Mouse (Mus musculus) spleen, adult 2 months (tissue): Measurements from ENCODE around the gene Fgfr4. TPM values are rescaled to one million over a fixed set of nuclear protein-coding genes. Genes with fewer than 3 reads are reported as not detected.
A peak's percentile ranks its signal among the peaks of the same experiment; 100 is the strongest.

ENCODE experiments used
- DNase-seq, 2 experiments: peaks; one replicate each; pipeline versions ENCODE4 v3.0.0 to v3.0.0-alpha.2; 2012 to 2021; ENCODE audit warnings: low spot score in 2 of 2, low read depth in 1 of 2
- H3K27ac ChIP-seq: fragments of 200-500 bp; 2 replicates; pipeline ENCODE4 v1.5.1; 2012; ENCODE audit warnings: low read length, inconsistent platforms; ENCODE audit not compliant: insufficient read depth
- H3K27me3 ChIP-seq: fragments of 200-500 bp; 2 replicates; pipeline ENCODE4 v1.6.1; 2012; ENCODE audit warnings: mild to moderate bottlenecking, moderate library complexity, low read length, inconsistent platforms; ENCODE audit not compliant: control insufficient read depth, insufficient read depth
- H3K36me3 ChIP-seq: fragments of 200-500 bp; 2 replicates; pipeline ENCODE4 v1.6.1; 2012; ENCODE audit warnings: mild to moderate bottlenecking, low read length, inconsistent platforms; ENCODE audit not compliant: control insufficient read depth, insufficient read depth
- H3K4me1 ChIP-seq: fragments of 200-500 bp; 2 replicates; pipeline ENCODE4 v1.6.1; 2011; ENCODE audit warnings: inconsistent platforms; ENCODE audit not compliant: control insufficient read depth, insufficient read depth, insufficient read length
- H3K4me3 ChIP-seq: fragments of 200-500 bp; 2 replicates; pipeline ENCODE4 v1.5.1; 2011; ENCODE audit warnings: mild to moderate bottlenecking, inconsistent platforms; ENCODE audit not compliant: insufficient read depth, insufficient read length; ENCODE audit errors: extremely low read depth
- CTCF ChIP-seq: fragments of 200-500 bp; IDR thresholded peaks from 2 replicates; pipeline ENCODE4 v1.5.1; 2011; ENCODE audit warnings: mild to moderate bottlenecking, inconsistent platforms; ENCODE audit not compliant: insufficient read depth, insufficient read length, insufficient replicate concordance; ENCODE audit errors: extremely low read depth
- POLR2A ChIP-seq: fragments of 200-500 bp; IDR thresholded peaks from 2 replicates; pipeline ENCODE4 v1.6.1; 2011; ENCODE audit warnings: low read depth, low read length, inconsistent platforms
- WGBS: fragments of 180-500 bp; shearing (Covaris S2); methylation state at CpG from one replicate; pipeline ENCODE4 v1.1.7; 2018; 5-methylcytosine and 5-hydroxymethylcytosine counted together
- polyA plus RNA-seq: library from polyadenylated mRNA; depleted of rRNA; stranded (reverse); fragments of >200 nt; gene quantifications from 2 replicates; pipeline ENCODE4 v1.2.3, GENCODE M21; 2012; rRNA removed

Fgfr4 gene
- 8.4 and 12.0 TPM in 2 replicates for polyA plus RNA-seq

DNA sequence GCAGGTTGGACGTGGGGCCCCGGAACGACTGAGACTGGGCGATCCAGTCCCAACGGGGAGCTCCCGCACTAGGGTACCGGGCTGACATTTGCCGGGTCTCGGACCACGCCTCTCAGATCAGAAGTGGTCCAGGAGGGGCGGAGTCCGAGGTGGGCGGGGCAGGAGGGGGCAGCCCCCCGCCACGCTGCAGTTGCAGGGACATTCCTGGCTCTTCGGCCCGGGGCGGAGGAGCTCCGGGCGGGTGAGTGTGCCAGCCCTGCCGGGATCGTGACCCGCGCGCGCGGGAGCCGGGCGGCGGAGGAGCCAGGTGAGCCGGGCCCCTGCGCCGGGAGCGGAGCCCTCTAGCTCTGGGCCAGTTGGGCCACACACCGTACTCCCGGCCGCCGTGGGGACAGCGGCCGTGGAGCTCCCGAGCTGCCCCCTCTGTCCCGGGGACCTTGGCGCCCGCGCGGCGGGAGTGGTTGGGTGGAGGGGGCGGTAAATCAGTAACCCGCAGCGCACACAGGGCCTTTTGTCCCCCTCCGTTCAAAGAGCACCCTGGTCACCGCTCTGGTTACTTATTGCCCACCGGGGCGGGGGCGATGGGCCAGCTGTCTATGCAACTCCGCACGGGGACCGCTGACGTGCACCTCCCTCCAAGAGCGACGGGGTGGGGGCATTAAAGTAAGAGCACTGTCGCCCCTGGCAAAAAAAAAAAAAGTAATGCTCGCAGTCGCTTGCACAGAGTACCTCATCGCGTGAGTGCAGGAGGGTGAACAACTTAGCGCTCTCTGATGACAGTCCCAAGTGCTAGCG lies at the start of gene Fgfr4:
Fgfr4 (plus strand) TSS at position 20 of the 795 bp plus-strand sequence.
- no peak for TF ChIP-seq CTCF
- TF ChIP-seq POLR2A = no peak
- DNase-seq = no peak
- Histone ChIP-seq H3K4me3 (peak within 1 kb of the TSS; percentile 15), H3K36me3 (no peaks in the 10 kb centered on the region), H3K27ac (no peak within 1 kb of the TSS), H3K4me1 (peaks cover 5% of the 10 kb centered on the region; the same call in 1 of the 2 replicates), H3K27me3 (peaks cover 14% of the 10 kb centered on the region)
- WGBS = 5% methylated on average over 68 of the region's 68 CpGs

- peaks cover 12% of the 10 kb centered on the region for H3K4me1 ChIP-seq
- WGBS = 79% methylated on average over 2 of the region's 2 CpGs
- no peaks in the 10 kb centered on the region for H3K36me3 ChIP-seq
- no peak for DNase-seq
- TF ChIP-seq CTCF (no peak), POLR2A (no peak)
- no peaks in the 10 kb centered on the region for H3K27me3 ChIP-seq
- H3K27ac ChIP-seq = no peak overlapping the region
- no peak overlapping the region for H3K4me3 ChIP-seq
These were observed 49.1 kb upstream of the Fgfr4 start for GRCm38 (mm10) chr13:55103351-55103750.

DNA sequence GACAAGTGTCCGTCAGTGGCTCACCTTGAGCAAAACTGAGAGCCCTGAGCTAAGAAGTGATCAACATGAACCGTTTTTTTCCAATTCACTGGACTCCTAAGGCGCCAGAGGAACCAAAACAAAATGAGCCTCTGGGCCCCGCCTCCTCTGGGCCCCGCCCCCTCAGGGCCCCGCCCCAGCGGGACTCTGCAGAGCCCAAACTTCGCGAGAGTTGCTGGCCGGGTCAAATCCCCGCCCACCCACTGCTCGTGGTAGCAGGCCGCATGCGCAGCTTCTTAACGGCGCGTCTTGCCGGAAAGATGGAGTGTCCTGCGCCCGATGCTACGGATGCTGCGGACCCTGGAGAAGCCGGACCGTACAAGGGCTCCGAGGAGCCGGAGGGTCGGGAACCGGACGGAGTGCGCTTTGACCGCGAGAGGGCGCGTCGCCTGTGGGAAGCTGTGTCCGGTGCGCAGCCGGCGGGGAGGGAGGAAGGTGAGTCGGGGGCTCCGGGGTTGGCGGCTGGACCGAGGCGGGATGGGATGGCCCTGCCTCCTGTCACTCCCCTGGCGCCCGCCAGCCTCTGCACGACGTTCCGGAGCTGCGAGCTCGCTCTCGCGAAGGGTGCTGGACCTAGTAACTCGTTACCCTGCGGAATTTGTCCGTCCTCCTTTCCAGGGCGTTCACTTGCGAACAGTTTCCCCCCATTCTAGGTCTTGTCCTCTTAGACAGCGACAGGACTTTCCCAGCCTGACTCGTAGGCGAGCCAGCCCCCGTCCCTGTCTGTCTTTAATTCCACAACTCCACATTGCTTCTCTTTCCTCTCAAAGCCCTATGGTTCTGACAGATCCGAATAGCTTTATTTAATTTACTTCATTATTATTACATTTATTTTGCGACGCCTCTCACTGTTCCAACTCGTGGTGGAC lies 47.1 kb upstream of the Fgfr4 start, which contains the start of gene Zfp346:
Zfp346 (plus strand) TSS at position 267 of the 908 bp plus-strand sequence.
- Histone ChIP-seq H3K4me1 (peaks cover 10% of the 10 kb centered on the region), H3K27me3 (no peaks in the 10 kb centered on the region), H3K27ac (peak within 1 kb of the TSS; percentile 67), H3K36me3 (0 out of 2 replicates have a peak, but pooled peaks cover 1% of the 10 kb centered on the region), H3K4me3 (peak within 1 kb of the TSS; percentile 99)
- DNase-seq = peak; percentile 89 to 98
- under 1% methylated on average over 64 of the region's 66 CpGs for WGBS
- peak; percentile 88 for TF ChIP-seq POLR2A
- TF ChIP-seq CTCF = peak; percentile 29; the same call in 1 of the 2 replicates

- Histone ChIP-seq H3K27me3 (no peaks in the 10 kb centered on the region), H3K4me3 (peak overlapping the region; percentile 99), H3K4me1 (peaks cover 10% of the 10 kb centered on the region), H3K27ac (peak overlapping the region; percentile 67; the same call in 1 of the 2 replicates), H3K36me3 (0 out of 2 replicates have a peak, but pooled peaks cover 1% of the 10 kb centered on the region)
- WGBS = 31% methylated on average over 8 of the region's 8 CpGs
- DNase-seq = no peak
- no peak for TF ChIP-seq CTCF
- TF ChIP-seq POLR2A = no peak
These were observed 46.3 kb upstream of the Fgfr4 start for GRCm38 (mm10) chr13:55105953-55106691.

DNA sequence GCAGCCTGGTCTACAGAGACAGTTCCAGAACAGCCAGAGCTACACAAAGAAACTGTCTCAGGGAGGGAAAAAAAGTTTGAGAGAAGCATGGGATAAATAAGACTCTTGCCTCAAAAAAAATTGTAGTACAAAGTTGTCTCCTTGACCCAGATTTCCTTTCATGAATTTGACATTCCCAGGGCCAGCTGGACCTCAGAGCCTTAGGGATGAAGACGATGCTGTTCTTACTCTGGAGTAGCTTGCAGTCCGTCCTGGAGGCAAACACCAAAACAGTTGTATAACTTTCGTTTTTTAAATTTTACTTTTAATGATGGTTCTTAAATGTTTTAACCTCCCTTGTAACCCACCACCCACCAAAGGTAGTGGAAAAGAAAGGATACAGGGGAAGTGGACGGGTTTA lies 45.3 kb upstream of the Fgfr4 start:
- H3K36me3 ChIP-seq = 0 out of 2 replicates have a peak, but pooled peaks cover 1% of the 10 kb centered on the region
- H3K4me1 ChIP-seq = peaks cover 10% of the 10 kb centered on the region
- H3K4me3 ChIP-seq = no peak overlapping the region
- TF ChIP-seq POLR2A (no peak), CTCF (no peak)
- H3K27ac ChIP-seq = no peak overlapping the region
- H3K27me3 ChIP-seq = no peaks in the 10 kb centered on the region
- DNase-seq = no peak
- WGBS = 96% methylated on average over 4 of the region's 4 CpGs

GRCm38 (mm10) chr13:55107694-55108093 lies 44.7 kb upstream of the Fgfr4 start:
- Histone ChIP-seq H3K27ac (no peak overlapping the region), H3K36me3 (0 out of 2 replicates have a peak, but pooled peaks cover 1% of the 10 kb centered on the region), H3K4me3 (no peak overlapping the region), H3K27me3 (no peaks in the 10 kb centered on the region), H3K4me1 (peaks cover 10% of the 10 kb centered on the region)
- 93% methylated on average over 8 of the region's 8 CpGs for WGBS
- TF ChIP-seq CTCF (no peak), POLR2A (no peak)
- DNase-seq = no peak
